21 mouse cellular contexts compared by ENCODE assay signal in genomic region chr1:191963413-191963812, GRCm38 (mm10). TPM values are rescaled to one million over a fixed set of nuclear protein-coding genes. Genes with fewer than 3 reads are reported as not detected.
A peak's percentile ranks its signal among the peaks of the same experiment; 100 is the strongest.
DNase-seq lines count a peak whose midpoint lies in the region; ATAC-seq and TF ChIP-seq lines count a peak whose summit lies in the region.
"Had no signal": no experiment of that assay in that cellular context is flagged by ENCODE, and none has a peak within 500 bp of the region (broad histone marks: within the 10 kb centered on the region; RNA-seq: fewer than 3 reads in every experiment).

No protein-coding gene starts in this region.

- H3K9me3 ChIP-seq in kidney, embryonic 16.5 days (ENCODE audit: low read length): no peaks in the 10 kb centered on the region
- H3K9me3 ChIP-seq: embryonic facial prominence, embryonic 10.5 days; forebrain, embryonic 12.5 days; limb, embryonic 15.5 days; megakaryocyte, embryonic 14.5 days; neural tube, embryonic 13.5 days had no signal

- H3K27ac ChIP-seq in gastrocnemius, adult 2 months: 0 out of 2 replicates have a peak overlapping the region, but pooled peaks have one; percentile 20
- H3K27ac ChIP-seq in kidney, embryonic 16.5 days (ENCODE audit: low read length): peak overlapping the region; percentile 14; the same call in 1 of the 2 replicates
- H3K27ac ChIP-seq: embryonic facial prominence, embryonic 10.5 days; forebrain, embryonic 12.5 days; hindbrain, postnatal 0 days; kidney, postnatal 0 days; limb, embryonic 15.5 days; liver, embryonic 14.5 days; neural tube, embryonic 13.5 days had no signal

- peak; percentile 13 for DNase-seq in gastrocnemius, adult 2 months
- DNase-seq in gastrocnemius, adult 18-20 months (ENCODE audit: low spot score): no peak
- DNase-seq in kidney, postnatal 4 days: no peak
- peak; percentile 48 for DNase-seq in Patski (ENCODE audit: low read depth, low spot score)
- no peak for DNase-seq in frontal cortex, postnatal 36 days (ENCODE audit: low spot score in 2 of 2)
- DNase-seq: cerebellum, adult 9-11 months; kidney, adult 11 months; thymus, postnatal 36 days had no signal

- POLR2A ChIA-PET in Patski (lab: Charles Lee): interaction anchor here (1.0 to 3.0 kb wide), 3 partner anchors 127 to 129 kb away, joined by 3 to 11 read pairs (median 7); partner anchors contain the start of gene Traf5

- H3K36me3 ChIP-seq in kidney, embryonic 16.5 days (ENCODE audit: insufficient read depth, low read length): no peaks in the 10 kb centered on the region
- H3K36me3 ChIP-seq: embryonic facial prominence, embryonic 10.5 days; forebrain, embryonic 12.5 days; limb, embryonic 15.5 days; neural tube, embryonic 13.5 days had no signal

- H3K9ac ChIP-seq in kidney, embryonic 16.5 days (replicated peaks; ENCODE audit: low read length): 0 out of 2 replicates have a peak overlapping the region, but pooled peaks have one; percentile 24
- H3K9ac ChIP-seq: forebrain, embryonic 12.5 days; limb, embryonic 15.5 days; liver, embryonic 14.5 days; lung, embryonic 14.5 days had no signal

- H3K4me1 ChIP-seq in kidney, embryonic 16.5 days (ENCODE audit: insufficient read depth, low read length): peaks cover 12% of the 10 kb centered on the region
- H3K4me1 ChIP-seq: forebrain, embryonic 12.5 days; neural tube, embryonic 13.5 days had no signal

- ATAC-seq in kidney, embryonic 16.5 days (ENCODE audit: low FRiP score, low TSS enrichment): no peak
- ATAC-seq in Patski: peak; percentile 68
- ATAC-seq in erythroblast, adult 5-6 weeks (replicated peaks; ENCODE audit: low FRiP score, poor library complexity, severe bottlenecking): no peak

- H3K4me3 ChIP-seq in gastrocnemius, adult 2 months: no peak overlapping the region
- H3K4me3 ChIP-seq in kidney, embryonic 16.5 days (ENCODE audit: low read length): no peak overlapping the region
- H3K4me3 ChIP-seq: embryonic facial prominence, embryonic 10.5 days; forebrain, embryonic 12.5 days; limb, embryonic 15.5 days; megakaryocyte, embryonic 14.5 days; neural tube, embryonic 13.5 days had no signal

- intact Hi-C loops in gastrocnemius, adult 2 months (cut with DNase I): no loop called here

- CTCF ChIA-PET in Patski (lab: Charles Lee): interaction anchor here (0.6 to 4.0 kb wide), 17 partner anchors 8 to 136 kb away, joined by 3 to 84 read pairs (median 4); partner anchors contain the start of gene Traf5

- H3K27me3 ChIP-seq in kidney, embryonic 16.5 days (ENCODE audit: insufficient read depth, low read length): no peaks in the 10 kb centered on the region
- no peaks in the 10 kb centered on the region for H3K27me3 ChIP-seq in Patski
- H3K27me3 ChIP-seq: forebrain, embryonic 12.5 days; limb, embryonic 15.5 days; neural tube, embryonic 13.5 days had no signal

- 79% methylated on average over 3 of the region's 3 CpGs for WGBS in kidney, embryonic 16.5 days

- no peak overlapping the region for H3K4me2 ChIP-seq in kidney, embryonic 16.5 days (replicated peaks; ENCODE audit: low read depth, low read length)
- H3K4me2 ChIP-seq: forebrain, embryonic 12.5 days; limb, embryonic 15.5 days; lung, embryonic 14.5 days; neural tube, embryonic 13.5 days had no signal

- in situ Hi-C loops in Patski (cut with MboI; ENCODE audit: low pct_unique_long_range_greater_than_20kb): no loop called here

- no peak for TF ChIP-seq CTCF in gastrocnemius, adult 2 months (IDR thresholded peaks at IDR 0.05)
- TF ChIP-seq CTCF in Patski (IDR thresholded peaks at IDR 0.05): no peak

RNA-seq across cellular contexts. Expression of gene Rd3, which starts 13.8 kb away (rescaled TPM):
- under 1 TPM in 1 of 2 experiments, not detected in 1; 0.08 TPM for total RNA-seq in gastrocnemius, adult 2 months (2021)
- not detected for total RNA-seq in gastrocnemius, adult 18-20 months (2021)
- polyA plus RNA-seq in kidney, embryonic 16.5 days (2015; fragmentation: Nextera tagmentation; extraction: Ambion mirVana): 0.55 TPM in 2 replicates
- polyA plus RNA-seq in Patski (2021): 0.06 TPM
- not detected in 2 replicates for total RNA-seq in erythroblast, adult 5-6 weeks (2015; ENCODE audit: low replicate concordance)
- total RNA-seq in erythroblast, adult 5-6 weeks (2017; ENCODE audit: low replicate concordance): 0.26 TPM in 1 of 2 replicates, not detected in the other
- total RNA-seq: common myeloid progenitor, adult 5-6 weeks; hematopoietic stem cell, adult 5-6 weeks had no signal

RNA-seq across cellular contexts. Expression of gene Slc30a1, which starts 56.8 kb away (rescaled TPM):
- total RNA-seq in gastrocnemius, adult 2 months (2021): 1 to 10 TPM; 5.8 to 6.4 TPM
- 1 to 10 TPM; 5.6 to 8.2 TPM for total RNA-seq in gastrocnemius, adult 18-20 months (2021)
- polyA plus RNA-seq in kidney, embryonic 16.5 days (2015; fragmentation: Nextera tagmentation; extraction: Ambion mirVana): 1.6 and 2.0 TPM in 2 replicates
- polyA plus RNA-seq in Patski (2021): 17.4 TPM
- 21.1 and 24.0 TPM in 2 replicates for total RNA-seq in erythroblast, adult 5-6 weeks (2015; ENCODE audit: low replicate concordance)
- total RNA-seq in erythroblast, adult 5-6 weeks (2017; ENCODE audit: low replicate concordance): 30.1 and 42.1 TPM in 2 replicates

Comparison
In these comparisons a context has a peak if more than half of its experiments do, and no peak if none do; other contexts are left out.
1. DNase-seq: peak in gastrocnemius, adult 2 months (single experiment) and Patski (single experiment); none in gastrocnemius, adult 18-20 months (single experiment), kidney, postnatal 4 days (0 of 2) and frontal cortex, postnatal 36 days (0 of 2).